Mouse (Mus musculus): ENCODE results near the gene Pgap3.

DNA sequence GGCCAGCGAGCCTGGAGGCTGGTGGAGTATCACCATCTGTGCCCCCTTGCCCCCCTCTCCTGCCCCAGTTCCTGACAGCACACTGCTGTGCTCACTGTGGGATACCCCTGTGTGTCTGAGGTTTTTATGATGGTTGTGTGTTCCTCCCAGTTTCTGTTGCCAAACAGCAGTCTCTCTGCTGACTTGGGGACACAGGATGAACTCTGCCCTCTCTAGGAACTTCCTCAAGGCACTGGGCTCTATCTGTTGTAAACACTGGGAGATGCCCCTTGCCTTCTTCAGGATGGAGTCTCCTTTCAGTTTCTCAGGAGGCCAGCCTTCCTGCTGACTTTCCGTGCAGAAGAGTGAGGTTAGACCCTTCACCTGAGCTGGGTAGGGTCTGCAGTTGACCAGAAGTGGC, 13.9 kb upstream of the Pgap3 start:
- no peak for TF ChIP-seq GATA1 (IDR thresholded peaks at IDR 0.05; ENCODE audit: borderline replicate concordance, low read length)
- TF ChIP-seq FLI1 (IDR thresholded peaks at IDR 0.05; ENCODE audit: low read length): no peak
